Mouse (Mus musculus) cortical plate, adult 2 months (tissue): ENCODE measurements around the gene Tmem234.

Experiments
- CTCF ChIP-seq: fragments of 200-500 bp; IDR thresholded peaks from 2 replicates; pipeline ENCODE4 v1.5.1; 2011; ENCODE audit warnings: mild to moderate bottlenecking, control low read depth, low read length; ENCODE audit not compliant: insufficient read depth; ENCODE audit errors: extremely low read depth
- POLR2A ChIP-seq: fragments of 200-500 bp; IDR thresholded peaks from 2 replicates; pipeline ENCODE4 v1.6.1; 2011; ENCODE audit warnings: mild to moderate bottlenecking, low read length, control low read depth; ENCODE audit not compliant: insufficient read depth; ENCODE audit errors: extremely low read depth

- TF ChIP-seq CTCF: no peak
- no peak for TF ChIP-seq POLR2A
Observed at GRCm38 (mm10) chr4:129620419-129621282, 20.2 kb downstream of the Tmem234 start.
